Mouse (Mus musculus) naive thymus-derived CD4-positive, alpha-beta T cell, adult 2 months (primary cell): Measurements from ENCODE around the gene Npr3.
"Not testable (repeated sequence)": the region's sequence is repeated elsewhere in the genome, so short reads cannot be mapped to it uniquely, and the experiment has no call there.

Experiments
- DNase-seq: peaks from one replicate; pipeline ENCODE4 v3.0.0-alpha.2; 2011; ENCODE audit warnings: low read depth

Npr3 gene

DNA sequence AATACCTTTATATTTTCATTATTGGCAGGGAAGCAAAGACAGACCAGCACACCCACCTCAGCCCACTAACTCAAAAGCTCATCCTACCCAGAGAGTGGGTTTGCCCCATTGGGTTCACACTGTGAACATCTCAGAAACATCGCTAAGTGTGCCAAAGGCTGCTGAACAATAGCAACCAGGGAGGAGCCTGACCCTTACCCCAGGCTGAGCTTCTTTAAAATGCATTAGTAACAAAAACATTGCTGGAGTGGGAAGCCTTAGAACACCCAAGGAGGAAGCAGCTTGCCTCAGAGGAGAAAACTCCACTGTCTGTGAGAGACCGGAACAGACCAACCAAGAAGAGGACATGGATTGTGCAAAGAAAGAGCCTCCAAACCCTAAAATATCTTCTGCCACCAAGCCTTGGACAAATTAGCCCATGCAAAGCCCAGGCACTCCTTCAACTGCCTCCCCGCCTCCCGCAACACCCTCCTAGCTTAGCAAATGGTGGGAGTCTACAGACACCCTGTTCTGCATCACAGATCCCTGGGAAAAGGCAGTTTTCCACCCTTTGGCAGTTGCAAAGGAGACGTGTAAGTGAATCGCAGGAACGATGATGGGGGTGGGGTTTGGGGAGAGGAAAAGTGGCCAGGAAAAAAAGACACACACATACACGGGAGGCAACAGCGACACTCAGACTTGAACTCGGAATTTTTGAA, 24.4 kb downstream of the Npr3 start:
- DNase-seq: no peak

DNA sequence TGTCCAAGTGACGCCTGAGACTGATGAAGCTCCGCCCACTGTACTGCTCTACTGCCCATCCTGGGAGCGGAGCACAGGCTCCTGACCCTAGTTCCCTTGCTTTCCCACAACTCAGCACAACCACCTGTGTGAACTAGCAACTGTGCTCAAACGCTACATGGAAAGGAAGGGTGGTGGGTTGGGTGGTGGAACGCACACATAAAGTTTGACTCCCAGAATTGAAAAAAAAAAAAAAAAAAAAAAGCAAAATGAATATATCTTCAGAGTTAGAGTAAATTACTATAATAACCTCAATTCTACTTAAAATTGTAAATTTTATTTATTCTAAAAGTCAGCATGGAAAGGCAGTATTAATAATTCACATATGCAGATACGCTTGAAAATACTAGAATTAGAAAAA, 25.3 kb downstream of the Npr3 start:
- DNase-seq: no peak

DNA sequence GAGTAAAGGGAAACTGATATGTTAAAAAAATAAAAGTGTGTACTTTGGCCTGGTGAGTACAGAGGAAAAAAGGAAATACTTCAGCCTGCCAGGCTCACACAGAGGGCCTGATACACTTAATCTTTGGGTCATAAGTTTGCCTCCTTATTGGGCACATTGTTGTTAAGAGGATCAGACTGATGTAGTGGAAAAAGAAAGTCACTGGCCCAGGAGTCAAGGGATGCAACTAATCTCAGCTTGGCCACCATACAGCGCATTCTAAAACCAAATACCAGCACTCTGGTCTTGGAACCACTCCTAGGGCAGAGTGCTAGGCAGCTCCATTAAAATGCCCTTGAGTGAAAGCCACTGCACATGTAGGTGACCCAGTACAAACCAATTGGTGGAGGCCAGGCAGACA, 28.8 kb downstream of the Npr3 start:
- DNase-seq: no peak

DNA sequence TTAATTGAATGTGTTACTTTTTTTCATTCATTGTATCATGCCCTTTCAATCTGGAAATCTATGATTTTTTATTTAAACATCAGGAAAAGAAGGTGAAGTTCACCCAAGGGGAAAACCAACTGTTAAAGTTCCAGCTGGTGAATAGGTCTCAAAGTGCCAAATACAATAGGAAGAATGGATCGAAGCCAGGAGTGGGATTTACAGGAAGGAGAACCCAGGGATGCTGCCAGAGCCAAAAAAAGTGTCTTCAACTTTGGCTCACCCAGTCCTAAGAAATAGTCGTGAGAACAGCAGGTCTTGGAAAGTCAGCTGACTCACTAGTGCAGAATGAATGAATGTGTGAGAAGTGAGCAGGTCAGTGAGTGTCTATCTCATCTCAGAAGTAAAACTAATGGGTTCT, 29.8 kb downstream of the Npr3 start:
- no peak for DNase-seq

DNA sequence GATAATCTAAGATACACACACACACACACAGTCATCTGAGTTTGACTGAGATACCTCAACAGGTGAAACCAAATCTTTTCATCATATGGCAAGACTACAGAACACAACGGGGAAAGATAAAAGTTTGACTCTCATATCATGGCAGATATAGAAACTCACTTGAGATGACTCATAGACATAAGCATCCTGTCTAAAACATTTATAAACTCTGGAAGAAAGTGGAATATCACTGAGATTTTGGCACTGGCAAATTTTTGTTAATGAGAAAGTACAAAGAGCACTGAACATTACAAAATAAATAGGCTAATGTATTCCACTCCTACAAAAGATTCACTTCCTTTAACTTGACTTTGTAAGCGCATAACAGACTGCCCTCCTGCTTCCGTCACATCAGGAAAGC, 40.2 kb downstream of the Npr3 start:
- DNase-seq: no peak

DNA sequence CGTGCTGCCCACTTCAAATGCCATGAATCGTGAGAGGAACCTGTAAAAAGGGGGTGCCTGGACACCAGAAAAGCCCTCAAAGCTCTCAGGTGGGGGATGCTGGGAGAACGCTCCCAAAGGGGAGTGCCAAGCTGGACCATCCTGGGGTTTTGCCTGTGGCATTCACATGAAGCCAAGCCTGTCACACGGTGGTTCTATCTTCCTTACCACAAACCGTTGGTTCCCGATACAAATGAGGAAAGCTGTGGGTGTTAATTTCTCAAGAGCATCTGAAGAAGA, 43.6 kb downstream of the Npr3 start:
- DNase-seq: no peak

DNA sequence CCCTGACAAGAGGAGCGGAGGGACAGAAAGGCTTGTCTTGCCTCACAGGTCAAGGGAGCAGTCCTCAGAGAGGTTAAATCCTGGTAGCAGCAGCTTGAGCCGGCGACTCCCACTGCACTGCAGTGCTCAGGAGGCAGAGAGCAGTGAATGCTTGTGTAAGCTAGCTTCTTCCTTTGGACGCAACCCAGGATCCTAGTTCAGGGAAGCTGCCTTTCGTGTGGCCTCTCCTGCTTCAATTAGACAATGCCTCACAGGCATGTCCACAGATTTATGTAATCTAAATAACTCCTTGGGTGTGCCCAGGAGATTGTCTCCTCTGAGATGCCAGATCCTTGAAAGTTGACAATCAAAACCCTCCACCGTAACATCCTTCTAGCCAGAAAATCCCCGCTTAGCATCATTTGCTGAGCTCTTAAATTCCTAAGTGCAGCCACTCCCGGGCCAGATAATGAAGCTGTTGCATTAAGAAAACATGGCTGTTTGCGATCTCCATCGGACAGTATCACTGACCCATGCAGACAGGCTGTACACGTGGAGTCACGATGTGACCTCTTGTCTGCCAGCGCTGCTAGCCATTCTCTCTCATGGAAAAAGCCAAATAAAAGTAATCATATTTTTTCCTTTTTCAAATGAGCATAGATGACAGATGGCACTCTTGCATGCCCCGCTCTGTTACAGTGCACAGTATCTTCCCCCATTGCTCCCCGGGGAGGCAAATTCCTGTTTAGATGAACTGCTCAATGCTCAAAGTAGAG, 44.1 kb downstream of the Npr3 start:
- DNase-seq: no peak

DNA sequence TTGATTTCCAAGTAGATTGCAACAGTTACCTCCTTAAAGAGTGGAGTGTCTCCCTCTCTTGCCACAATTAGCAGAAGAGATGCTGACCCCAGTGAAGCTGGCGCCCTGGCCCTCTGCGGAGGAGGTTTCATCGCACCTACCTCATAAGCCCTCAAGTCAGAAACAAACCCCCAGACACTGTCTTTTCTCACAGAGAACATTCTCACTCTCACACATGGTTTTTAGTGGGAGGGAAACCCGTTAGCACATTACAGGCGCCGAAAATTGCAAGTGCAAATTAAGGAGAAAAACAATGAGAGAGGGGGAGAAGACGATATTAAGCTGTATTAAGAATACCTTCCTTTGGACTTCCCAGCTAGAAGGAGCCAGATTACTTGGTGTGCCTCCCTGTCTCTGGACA, 44.8 kb downstream of the Npr3 start:
- no peak for DNase-seq

DNA sequence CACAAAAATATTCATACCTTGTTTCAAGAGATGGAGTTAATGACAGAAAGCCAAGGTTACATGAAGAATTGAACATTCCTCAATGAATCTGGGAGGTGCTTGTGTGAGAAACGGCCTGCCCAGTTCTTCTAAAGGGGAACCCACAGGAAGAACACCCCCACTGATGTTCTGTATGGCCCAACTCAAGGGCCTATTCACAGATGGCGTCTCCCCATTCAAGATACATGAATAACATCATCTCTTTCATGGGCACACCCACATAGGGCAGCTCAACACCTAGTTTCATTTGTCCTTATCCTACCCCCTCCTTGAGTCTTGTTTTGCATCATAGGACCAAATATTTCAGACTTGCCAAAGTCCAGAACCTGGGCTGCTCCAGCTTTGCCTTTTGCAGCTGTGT, 46.8 kb downstream of the Npr3 start:
- DNase-seq: no peak

DNA sequence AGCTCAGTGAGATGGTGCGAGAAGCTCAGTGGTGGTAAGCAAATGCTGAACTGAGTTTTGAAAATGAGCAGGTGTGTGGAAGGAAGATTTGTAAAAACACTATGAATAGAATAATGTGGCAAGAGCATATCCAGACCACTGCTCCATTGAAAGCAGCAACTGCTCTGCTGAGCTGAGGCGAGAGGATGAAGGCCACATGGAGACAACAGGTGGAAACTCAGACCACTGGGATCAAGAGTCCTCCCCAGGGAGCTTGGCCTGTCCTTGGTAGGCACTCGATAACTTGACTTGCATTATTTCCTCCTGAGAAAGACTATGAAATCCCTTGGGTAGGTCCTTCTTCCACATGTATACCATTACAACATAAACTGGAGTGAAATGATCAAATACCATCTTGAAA, 47.3 kb downstream of the Npr3 start:
- DNase-seq: no peak

DNA sequence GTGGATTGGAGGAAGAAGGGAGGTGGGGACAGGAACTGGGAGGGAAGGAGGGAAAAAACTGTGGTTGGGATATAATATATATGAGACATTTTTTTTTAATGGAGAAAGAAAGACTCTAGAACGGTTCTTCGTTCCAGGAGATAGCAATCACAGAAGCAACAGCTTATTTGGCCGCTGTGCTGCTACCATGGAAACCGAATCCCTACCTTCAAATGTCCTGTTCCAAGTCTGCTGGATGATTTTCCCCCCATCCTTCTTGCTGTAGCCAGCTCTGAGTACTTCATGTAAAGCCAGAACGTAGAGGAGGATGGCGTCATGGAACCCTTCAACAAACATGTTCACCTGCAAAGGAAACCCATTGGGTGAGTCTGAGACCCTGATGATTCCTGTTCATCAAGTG, 48.7 kb downstream of the Npr3 start:
- no peak for DNase-seq

DNA sequence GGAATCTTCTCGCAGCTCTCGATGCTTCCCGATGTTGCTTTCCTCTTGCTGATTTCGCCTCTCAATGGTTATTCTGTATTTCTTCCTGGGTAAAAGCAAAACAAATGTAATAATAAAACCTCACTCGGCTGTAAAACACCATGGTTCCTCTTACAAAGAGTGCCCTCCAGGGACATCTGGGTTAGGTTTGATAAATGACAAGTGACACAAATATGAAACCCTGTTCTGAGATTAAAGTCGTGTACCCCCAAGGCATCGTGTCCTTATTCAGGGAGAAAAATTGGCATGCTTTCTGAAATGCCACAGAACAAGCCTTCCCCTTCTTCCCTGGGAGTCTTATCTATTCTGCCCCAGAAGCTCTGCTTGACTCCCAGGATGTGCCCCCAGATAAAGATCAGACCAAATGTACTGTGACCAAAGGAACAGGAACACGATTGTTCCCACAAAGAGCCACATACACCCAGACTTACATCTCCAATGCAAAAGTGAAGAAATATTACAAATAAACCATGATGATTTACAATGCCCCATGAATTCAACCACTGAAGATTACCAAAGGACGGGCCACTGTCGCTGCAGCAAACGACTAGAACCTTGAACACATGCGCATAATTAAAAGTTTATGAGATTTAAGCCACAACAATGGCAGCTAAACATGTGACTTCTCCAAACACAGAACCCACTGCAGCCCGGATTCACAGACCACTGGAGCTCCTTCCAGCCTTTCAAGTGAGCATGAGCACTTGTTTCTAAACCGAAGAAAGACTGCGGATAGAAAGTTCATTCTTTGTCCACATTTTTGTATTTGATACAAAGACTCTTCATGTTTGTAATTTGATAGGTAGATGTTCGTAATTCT, 61.7 kb downstream of the Npr3 start:
- DNase-seq: no peak

DNA sequence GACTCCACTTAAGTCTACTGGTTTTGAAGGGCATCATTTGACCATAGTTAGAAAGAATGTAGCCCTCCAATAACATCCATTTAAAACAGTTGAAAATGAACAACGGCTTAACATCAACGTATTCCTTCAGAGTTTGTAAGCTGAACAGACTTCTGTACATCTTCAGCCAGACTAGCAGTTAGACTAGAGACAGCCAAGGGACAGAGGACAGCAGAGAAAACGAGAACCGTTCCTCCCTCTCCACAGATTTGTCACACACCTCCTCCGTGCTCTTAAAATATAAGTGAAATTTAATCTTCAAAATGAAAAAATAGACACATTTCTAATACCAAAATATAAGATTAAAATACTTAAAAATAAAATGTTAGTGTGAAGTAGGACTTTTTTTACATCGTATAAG, 63.0 kb downstream of the Npr3 start:
- no peak for DNase-seq

DNA sequence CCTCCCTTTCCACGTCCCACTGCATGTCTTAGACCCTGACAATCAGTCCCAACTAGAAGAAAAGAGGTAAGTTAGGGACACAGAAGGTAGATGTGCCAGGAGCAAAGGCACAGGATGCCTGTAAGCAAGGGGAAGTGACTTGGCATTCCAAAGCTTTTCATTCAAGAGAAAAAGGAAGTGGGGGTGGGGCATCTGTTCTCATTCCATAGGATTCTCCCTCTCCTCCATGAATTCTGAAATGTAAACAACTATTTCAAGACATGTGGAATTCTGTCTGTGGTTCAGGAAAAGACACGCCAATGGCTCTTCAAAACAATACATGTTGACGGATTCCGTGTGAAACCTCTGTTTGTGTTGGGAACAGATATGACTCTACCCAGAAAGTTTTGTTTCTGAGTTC, 65.3 kb downstream of the Npr3 start:
- DNase-seq: no peak

DNA sequence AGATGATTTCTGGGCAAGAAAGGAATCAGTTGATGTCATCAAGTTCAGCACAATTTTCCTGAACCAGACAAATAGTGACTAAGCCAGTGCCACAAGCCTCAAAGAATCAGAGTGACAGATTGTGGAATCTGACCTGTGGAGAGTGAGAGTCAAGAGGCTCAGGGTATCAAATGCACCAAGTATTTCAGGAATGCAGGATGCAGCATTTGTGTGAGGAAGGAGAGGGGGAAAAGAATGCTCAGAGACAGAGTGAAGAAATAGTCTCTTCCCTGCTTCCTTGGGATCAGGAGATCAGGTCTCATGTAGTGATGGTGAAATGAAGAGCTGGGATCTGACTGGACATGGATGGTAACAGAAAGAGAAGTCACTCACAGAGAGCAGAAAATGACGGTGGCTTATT, 71.2 kb downstream of the Npr3 start:
- DNase-seq: no peak

DNA sequence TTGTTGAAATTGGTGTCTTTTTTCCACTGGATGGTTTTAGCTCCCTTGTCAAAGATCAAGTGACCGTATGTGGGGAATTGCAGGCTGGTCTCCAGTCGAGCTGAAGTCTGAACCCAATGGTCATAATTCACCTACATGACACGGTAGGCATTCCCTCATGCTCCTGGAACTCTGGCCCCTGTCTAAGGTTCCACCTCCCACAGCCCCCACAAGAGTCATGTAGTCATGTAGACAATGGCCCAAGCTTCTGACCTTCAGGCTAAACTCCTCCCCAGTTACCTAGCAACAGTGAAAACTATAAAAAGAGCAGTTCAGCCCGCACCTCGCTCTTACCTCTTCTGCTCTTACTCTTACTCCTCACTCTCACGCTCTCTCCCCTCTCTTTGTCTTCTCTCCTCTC, 84.7 kb downstream of the Npr3 start:
- not testable (repeated sequence) for DNase-seq

DNA sequence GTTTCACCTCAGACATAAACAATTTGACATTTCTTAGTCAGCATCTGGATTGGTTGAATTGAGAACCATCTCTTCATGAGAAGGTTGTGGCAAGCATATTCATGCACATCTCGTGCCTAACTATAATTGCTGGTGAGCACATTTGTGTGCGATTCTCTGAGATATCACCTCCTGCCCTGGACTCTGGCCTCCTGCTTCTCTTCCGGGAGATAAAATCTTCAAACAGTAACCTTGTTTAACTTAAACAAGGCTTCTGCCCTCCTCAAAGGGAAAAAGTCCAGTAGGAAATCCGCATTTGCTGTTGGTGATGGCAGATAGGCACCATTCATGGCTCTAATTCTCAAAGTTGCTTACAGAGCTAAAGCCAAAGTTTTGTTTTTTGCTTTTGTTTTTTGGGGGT, 91.5 kb downstream of the Npr3 start:
- no peak for DNase-seq

DNA sequence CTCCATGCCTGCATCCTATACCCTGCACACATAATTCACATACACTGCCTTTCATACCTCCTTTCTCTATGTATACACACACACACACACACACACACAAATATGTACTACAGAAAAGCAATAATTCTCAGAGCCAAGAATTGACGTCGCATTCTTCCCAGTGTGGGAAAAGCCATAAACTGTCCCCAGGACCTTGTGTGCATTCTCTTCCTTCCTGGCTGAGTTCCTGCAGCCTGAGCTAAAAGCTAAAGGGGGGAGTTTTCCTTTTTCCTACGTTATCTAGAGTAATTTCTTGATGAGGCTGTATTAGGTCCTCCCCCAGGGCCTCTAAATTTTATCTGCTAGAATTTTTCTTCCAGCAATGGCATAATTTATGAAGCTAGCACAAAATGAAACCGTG, 103.5 kb downstream of the Npr3 start:
- DNase-seq: no peak

DNA sequence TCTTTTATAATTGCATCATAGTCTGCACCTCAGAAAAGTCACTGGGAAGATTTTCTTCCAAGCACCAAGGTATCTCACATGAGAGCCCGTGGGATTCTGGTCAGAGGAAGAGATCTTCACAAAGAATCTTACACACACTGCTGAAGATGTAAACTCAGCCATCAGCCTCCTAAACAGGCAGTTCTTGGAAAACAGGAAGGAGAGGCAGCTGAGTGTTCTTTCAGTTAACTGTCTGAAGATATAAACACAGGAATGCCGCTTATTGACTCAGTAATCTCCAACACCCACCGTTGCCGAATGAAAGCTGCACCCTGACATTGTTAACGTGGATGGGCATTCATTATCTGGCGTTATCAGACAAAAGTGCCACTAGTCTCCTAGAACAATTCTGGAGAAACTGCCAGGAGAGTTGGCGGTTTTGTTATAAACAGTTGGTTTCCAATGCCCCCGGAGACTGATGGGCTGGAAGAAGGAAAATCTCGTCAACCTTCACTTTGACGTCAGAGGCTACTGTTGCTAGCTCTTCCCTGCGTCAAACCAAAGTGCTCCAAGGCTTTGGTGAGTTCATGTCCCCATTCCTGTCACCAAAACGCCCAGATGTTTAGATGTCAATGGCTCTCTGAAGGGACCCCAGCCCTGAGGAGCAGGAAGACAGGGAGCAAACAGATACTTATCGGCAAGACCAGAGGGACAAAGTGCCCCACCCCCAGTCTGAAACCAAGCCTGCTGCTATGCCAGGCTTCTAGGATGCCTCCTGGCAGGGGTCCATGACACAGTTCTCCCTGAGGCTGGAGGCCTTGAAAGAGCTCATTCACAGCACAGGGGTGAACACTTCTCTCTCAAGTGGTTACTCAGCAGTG, 105.0 kb downstream of the Npr3 start:
- no peak for DNase-seq

DNA sequence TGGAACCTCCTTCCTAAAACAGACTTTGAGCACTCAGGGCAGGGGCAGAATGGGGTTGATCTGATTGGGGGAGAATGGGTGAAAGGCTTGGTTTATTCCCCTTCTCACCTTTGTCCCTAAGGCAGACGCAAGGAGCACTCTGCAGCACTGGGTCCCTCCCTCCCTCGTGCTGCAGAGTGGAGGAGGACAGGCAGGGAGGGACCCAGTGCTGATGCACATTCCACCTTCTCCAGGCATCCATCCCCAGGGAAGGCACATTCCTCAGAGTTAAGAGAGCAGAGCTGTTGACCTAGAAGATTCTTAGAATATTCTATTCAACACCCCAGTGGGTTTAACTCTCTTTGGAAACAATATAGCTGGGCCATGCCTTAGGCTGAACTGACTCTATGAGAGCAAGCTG, 112.5 kb downstream of the Npr3 start:
- DNase-seq: no peak
